Mouse (Mus musculus) embryonic facial prominence, embryonic 14.5 days (tissue): ENCODE measurements around the gene Qrich2. TPM values are rescaled to one million over a fixed set of nuclear protein-coding genes. Genes with fewer than 3 reads are reported as not detected.

Source experiments
- ATAC-seq: fragments of 200-750 bp; cut with Nextera tagmentation; 2 replicates; pipeline ENCODE4 v1.8.0; 2017; ENCODE audit warnings: low read depth, moderate number of reproducible peaks, moderate TSS enrichment
- DNase-seq: peaks from one replicate; pipeline ENCODE4 v3.0.0-alpha.2; 2015; ENCODE audit warnings: low spot score
- H3K27ac ChIP-seq: fragments of 300-500 bp; sonication (generic); replicated peaks from 2 replicates; pipeline ENCODE4 v1.5.1; 2014; ENCODE audit warnings: low read depth, mild to moderate bottlenecking, low read length, moderate library complexity
- H3K27me3 ChIP-seq: fragments of 300-500 bp; sonication (generic); replicated peaks from 2 replicates; pipeline ENCODE4 v1.6.1; 2014; ENCODE audit warnings: low read length; ENCODE audit not compliant: control insufficient read depth, insufficient read depth
- H3K36me3 ChIP-seq: fragments of 300-500 bp; sonication (generic); 2 replicates; pipeline ENCODE4 v1.6.1; 2014; ENCODE audit warnings: low read length, mixed read lengths; ENCODE audit not compliant: control insufficient read depth, insufficient read depth
- H3K4me1 ChIP-seq: fragments of 300-500 bp; sonication (generic); 2 replicates; pipeline ENCODE4 v1.6.1; 2014; ENCODE audit warnings: antibody characterized with exemption, low read length; ENCODE audit not compliant: control insufficient read depth, insufficient read depth
- H3K4me2 ChIP-seq: fragments of 300-500 bp; sonication (generic); 2 replicates; pipeline ENCODE4 v1.6.1; 2014; ENCODE audit warnings: low read depth, mild to moderate bottlenecking, low read length, moderate library complexity, mixed read lengths
- H3K4me3 ChIP-seq: fragments of 300-500 bp; sonication (generic); 2 replicates; pipeline ENCODE4 v1.5.1; 2014; ENCODE audit warnings: low read depth, mild to moderate bottlenecking, low read length
- H3K9ac ChIP-seq: fragments of 300-500 bp; sonication (generic); 2 replicates; pipeline ENCODE4 v1.6.1; 2014; ENCODE audit warnings: low read depth, mild to moderate bottlenecking, low read length, moderate library complexity, mixed read lengths
- H3K9me3 ChIP-seq: fragments of 300-500 bp; sonication (generic); 2 replicates; pipeline ENCODE4 v1.6.1; 2016; ENCODE audit warnings: low read length; ENCODE audit not compliant: control insufficient read depth
- WGBS: fragments of 180-500 bp; shearing (Covaris S2); extraction: QIAGEN DNeasy Blood & Tissue Kit; methylation state at CpG from one replicate; pipeline ENCODE4 v1.1.7; 2014; 5-methylcytosine and 5-hydroxymethylcytosine counted together
- polyA plus RNA-seq: library from polyadenylated mRNA; unstranded; fragments of >200 nt; fragmentation: Nextera tagmentation; extraction: Ambion mirVana; gene quantifications from 2 replicates; pipeline ENCODE4 v1.2.1, GENCODE M21; 2014

Qrich2 gene
- polyA plus RNA-seq, 1 experiment from 2014 or later, result 0.14 TPM

- ATAC-seq (no peak), DNase-seq (no peak)
- no peaks in the 10 kb centered on the region for H3K9me3 ChIP-seq
- H3K9ac ChIP-seq, result 0 out of 2 replicates have a peak overlapping the region, but pooled peaks have one; percentile 19
- H3K36me3 ChIP-seq, result peaks cover 20% of the 10 kb centered on the region
- peak overlapping the region; percentile 83 for H3K27ac ChIP-seq
- peak overlapping the region; percentile 51 for H3K4me2 ChIP-seq
- H3K4me1 ChIP-seq, result peaks cover 16% of the 10 kb centered on the region
- H3K4me3 ChIP-seq, result no peak overlapping the region; the same call in 1 of the 2 replicates
- no peaks in the 10 kb centered on the region for H3K27me3 ChIP-seq
- 47% methylated on average over 8 of the region's 8 CpGs for WGBS
Observed at GRCm38 (mm10) chr11:116432593-116433355, 33.3 kb downstream of the Qrich2 start.

- 50% methylated on average over 6 of the region's 6 CpGs for WGBS
- Histone ChIP-seq H3K27ac (no peak overlapping the region), H3K27me3 (no peaks in the 10 kb centered on the region), H3K9me3 (no peaks in the 10 kb centered on the region), H3K36me3 (peaks cover 15% of the 10 kb centered on the region), H3K4me1 (peaks cover 16% of the 10 kb centered on the region), H3K4me3 (no peak overlapping the region), H3K9ac (no peak overlapping the region), H3K4me2 (no peak overlapping the region)
- DNase-seq, result no peak
- ATAC-seq, result no peak
Observed at GRCm38 (mm10) chr11:116432127-116432526, 33.9 kb downstream of the Qrich2 start.

GRCm38 (mm10) chr11:116431428-116432077 is 34.5 kb downstream of the Qrich2 start:
- no peaks in the 10 kb centered on the region for H3K27me3 ChIP-seq
- H3K36me3 ChIP-seq, result peaks cover 9% of the 10 kb centered on the region; the same call in 1 of the 2 replicates
- DNase-seq, result no peak
- H3K9ac ChIP-seq, result 0 out of 2 replicates have a peak overlapping the region, but pooled peaks have one; percentile 15
- no peak overlapping the region for H3K4me3 ChIP-seq
- no peak overlapping the region for H3K27ac ChIP-seq
- 0 out of 2 replicates have a peak overlapping the region, but pooled peaks have one; percentile 13 for H3K4me2 ChIP-seq
- H3K9me3 ChIP-seq, result no peaks in the 10 kb centered on the region
- ATAC-seq, result no peak
- 46% methylated on average over 11 of the region's 11 CpGs for WGBS
- H3K4me1 ChIP-seq, result peaks cover 16% of the 10 kb centered on the region

- H3K27ac ChIP-seq, result no peak overlapping the region
- ATAC-seq (no peak), DNase-seq (no peak)
- no peak overlapping the region for H3K4me3 ChIP-seq
- H3K9me3 ChIP-seq, result no peaks in the 10 kb centered on the region
- H3K36me3 ChIP-seq, result peaks cover 2% of the 10 kb centered on the region; the same call in 1 of the 2 replicates
- no peaks in the 10 kb centered on the region for H3K27me3 ChIP-seq
- H3K9ac ChIP-seq, result peak overlapping the region; percentile 15; the same call in 1 of the 2 replicates
- H3K4me1 ChIP-seq, result peaks cover 9% of the 10 kb centered on the region
- peak overlapping the region; percentile 13; the same call in 1 of the 2 replicates for H3K4me2 ChIP-seq
- WGBS, result 42% methylated on average over 22 of the region's 22 CpGs
Observed at GRCm38 (mm10) chr11:116430723-116431427, 35.2 kb downstream of the Qrich2 start.

DNA sequence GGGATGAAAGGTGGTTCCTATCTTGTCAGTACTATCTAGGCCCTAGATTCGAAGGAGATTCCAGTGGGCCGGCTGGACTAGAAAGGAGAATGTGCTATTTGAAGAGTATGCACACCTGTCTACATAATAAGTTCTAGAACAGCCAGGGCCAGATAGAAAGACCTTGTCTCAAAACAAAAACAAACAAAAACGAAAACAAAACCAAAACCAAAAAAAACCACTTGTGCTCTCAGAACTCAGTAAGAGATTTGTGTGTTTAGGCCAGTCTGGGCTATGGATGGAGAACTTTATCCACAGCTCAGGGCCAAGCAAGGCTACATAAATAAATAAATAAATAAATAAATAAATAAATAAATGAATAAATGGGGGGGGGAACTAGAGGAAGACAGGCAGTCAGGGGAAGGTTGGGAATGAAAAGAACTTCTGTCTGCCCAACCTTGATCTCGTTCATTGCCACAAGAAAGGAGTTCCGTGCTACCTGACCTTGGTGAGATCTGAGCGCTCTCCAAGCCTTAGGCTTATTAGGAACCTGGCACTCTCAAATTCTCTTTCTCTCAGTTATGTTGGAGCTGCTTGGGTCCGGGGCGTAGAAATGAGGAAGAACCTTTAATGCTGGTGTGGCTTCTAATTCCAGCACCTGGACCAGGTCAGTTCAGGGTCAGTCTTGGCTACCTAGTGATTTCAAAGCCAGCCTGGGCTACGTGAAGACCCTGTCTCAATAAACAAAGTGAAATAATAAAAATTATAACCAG is 36.0 kb downstream of the Qrich2 start:
- Histone ChIP-seq H3K36me3 (no peaks in the 10 kb centered on the region), H3K27me3 (no peaks in the 10 kb centered on the region), H3K9ac (no peak overlapping the region), H3K4me1 (peaks cover under 1% of the 10 kb centered on the region), H3K4me3 (no peak overlapping the region), H3K4me2 (no peak overlapping the region), H3K27ac (no peak overlapping the region), H3K9me3 (no peaks in the 10 kb centered on the region)
- ATAC-seq (no peak), DNase-seq (no peak)
- whole genome bisulfite sequencing, result 79% methylated on average over 9 of the region's 9 CpGs

GRCm38 (mm10) chr11:116428872-116429859 is 36.9 kb downstream of the Qrich2 start:
- 46% methylated on average over 12 of the region's 13 CpGs for WGBS
- H3K4me3 ChIP-seq, result no peak overlapping the region
- no peaks in the 10 kb centered on the region for H3K27me3 ChIP-seq
- no peaks in the 10 kb centered on the region for H3K36me3 ChIP-seq
- no peak overlapping the region for H3K27ac ChIP-seq
- H3K9ac ChIP-seq, result no peak overlapping the region
- H3K4me2 ChIP-seq, result no peak overlapping the region
- no peak for DNase-seq
- H3K4me1 ChIP-seq, result no peaks in the 10 kb centered on the region
- ATAC-seq, result no peak
- no peaks in the 10 kb centered on the region for H3K9me3 ChIP-seq

GRCm38 (mm10) chr11:116426852-116427575 is 39.0 kb downstream of the Qrich2 start:
- no peaks in the 10 kb centered on the region for H3K4me1 ChIP-seq
- no peaks in the 10 kb centered on the region for H3K36me3 ChIP-seq
- 63% methylated on average over 6 of the region's 6 CpGs for WGBS
- ATAC-seq (no peak), DNase-seq (no peak)
- no peak overlapping the region for H3K4me3 ChIP-seq
- no peak overlapping the region for H3K4me2 ChIP-seq
- no peaks in the 10 kb centered on the region for H3K9me3 ChIP-seq
- H3K27ac ChIP-seq, result no peak overlapping the region
- no peak overlapping the region for H3K9ac ChIP-seq
- H3K27me3 ChIP-seq, result no peaks in the 10 kb centered on the region
